Mouse (Mus musculus): Measurements from ENCODE around the gene Gm21887. TPM values are rescaled to one million over a fixed set of nuclear protein-coding genes. Genes with fewer than 3 reads are reported as not detected.
"Not testable (repeated sequence)": the region's sequence is repeated elsewhere in the genome, so short reads cannot be mapped to it uniquely, and the experiment has no call there.

Gene Gm21887
- total and polyA plus RNA-seq, 3 experiments = 60.4 to 724 (median 398) TPM

DNA sequence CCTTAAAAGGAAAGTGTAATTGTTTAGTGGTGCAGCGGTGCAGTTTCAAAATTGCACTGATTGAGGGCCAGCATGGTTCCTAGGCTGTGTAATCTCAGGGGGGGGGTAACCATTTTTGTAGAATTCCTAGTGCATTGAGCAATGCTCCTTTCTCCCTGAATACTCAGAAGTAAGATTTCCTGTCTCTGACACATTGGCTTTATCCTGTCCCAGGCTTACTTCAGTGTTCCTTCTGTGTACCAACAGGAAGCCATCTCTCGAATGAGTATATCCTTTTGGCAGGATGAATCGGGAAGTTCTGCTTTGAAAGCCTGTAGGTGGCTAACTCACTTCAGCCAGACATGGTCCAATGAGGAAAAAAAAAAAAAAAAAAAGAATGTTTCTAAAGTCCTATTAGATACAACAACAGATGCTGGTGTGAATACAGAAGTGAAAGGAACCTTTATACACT lies 33.8 kb upstream of the Gm21887 start:
- in situ Hi-C loops (cut with MboI; ENCODE audit: low pct_ligation_motif_present, low pct_unique_long_range_greater_than_20kb, low sequenced_read_pairs); H3K27me3 ChIP-seq (replicated peaks); dilution Hi-C loops (cut with MboI; ENCODE audit: extremely low pct_ligation_motif_present, extremely low pct_unique_long_range_greater_than_20kb, low sequenced_read_pairs); H3K4me3 ChIP-seq (replicated peaks in 1 of 3; ENCODE audit: low read depth in 2 of 3, low read length in 2 of 3, poor library complexity in 1 of 3); H3K79me2 ChIP-seq (replicated peaks; ENCODE audit: control insufficient read depth, extremely low read depth, insufficient read depth, poor library complexity, severe bottlenecking); DNase-seq (ENCODE audit: extremely low read depth): not testable (repeated sequence)
- Histone ChIP-seq H3K4me2 (ENCODE audit: insufficient read depth, low read depth, poor library complexity, severe bottlenecking) (peak overlapping the region; percentile 83), H3K27ac (ENCODE audit: insufficient read depth, low read depth) (peak overlapping the region; percentile 29; the same call in 1 of the 2 replicates), H3K9me3 (replicated peaks; ENCODE audit: low read length) (peaks cover 18% of the 10 kb centered on the region), H3K4me1 (ENCODE audit: control insufficient read depth in 1 of 2, insufficient read depth in 2 of 2) (peaks cover 29 to 70% of the 10 kb centered on the region in 2 experiments), H3K36me3 (replicated peaks in 1 of 2; ENCODE audit: control insufficient read depth in 1 of 2, insufficient read depth in 1 of 2, low read length in 1 of 2) (peaks cover 6 to 17% of the 10 kb centered on the region in 2 experiments), H3K9ac (ENCODE audit: insufficient read depth, low read depth) (peak overlapping the region; percentile 40)

DNA sequence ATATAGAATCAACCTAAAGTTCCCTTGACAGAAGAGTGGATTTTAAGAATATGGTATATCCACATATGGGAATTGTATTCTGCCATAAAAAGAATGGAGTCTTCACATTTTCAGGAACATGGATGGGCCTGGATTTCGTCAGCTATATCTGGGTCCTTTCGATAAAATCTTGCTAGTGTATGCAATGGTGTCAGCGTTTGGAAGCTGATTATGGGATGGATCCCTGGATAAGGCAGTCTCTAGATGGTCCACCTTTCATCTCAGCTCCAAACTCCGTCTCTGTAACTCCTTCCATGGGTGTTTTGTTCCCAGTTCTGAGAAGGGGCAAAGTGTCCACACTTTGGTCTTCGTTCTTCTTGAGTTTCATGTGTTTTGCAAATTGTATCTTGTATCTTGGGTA lies 33.1 kb upstream of the Gm21887 start:
- H3K4me3 ChIP-seq (replicated peaks in 1 of 3; ENCODE audit: low read depth in 2 of 3, low read length in 2 of 3, poor library complexity in 1 of 3); dilution Hi-C loops (cut with MboI; ENCODE audit: extremely low pct_ligation_motif_present, extremely low pct_unique_long_range_greater_than_20kb, low sequenced_read_pairs); DNase-seq (ENCODE audit: extremely low read depth); in situ Hi-C loops (cut with MboI; ENCODE audit: low pct_ligation_motif_present, low pct_unique_long_range_greater_than_20kb, low sequenced_read_pairs); H3K9ac ChIP-seq (ENCODE audit: insufficient read depth, low read depth); H3K4me2 ChIP-seq (ENCODE audit: insufficient read depth, low read depth, poor library complexity, severe bottlenecking); H3K27ac ChIP-seq (ENCODE audit: insufficient read depth, low read depth); H3K27me3 ChIP-seq (replicated peaks); H3K79me2 ChIP-seq (replicated peaks; ENCODE audit: control insufficient read depth, extremely low read depth, insufficient read depth, poor library complexity, severe bottlenecking): not testable (repeated sequence)
- Histone ChIP-seq H3K4me1 (ENCODE audit: control insufficient read depth in 1 of 2, insufficient read depth in 2 of 2) (peaks cover 29 to 70% of the 10 kb centered on the region in 2 experiments), H3K36me3 (replicated peaks in 1 of 2; ENCODE audit: control insufficient read depth in 1 of 2, insufficient read depth in 1 of 2, low read length in 1 of 2) (peaks cover 6 to 18% of the 10 kb centered on the region in 2 experiments), H3K9me3 (replicated peaks; ENCODE audit: low read length) (peaks cover 18% of the 10 kb centered on the region)

DNA sequence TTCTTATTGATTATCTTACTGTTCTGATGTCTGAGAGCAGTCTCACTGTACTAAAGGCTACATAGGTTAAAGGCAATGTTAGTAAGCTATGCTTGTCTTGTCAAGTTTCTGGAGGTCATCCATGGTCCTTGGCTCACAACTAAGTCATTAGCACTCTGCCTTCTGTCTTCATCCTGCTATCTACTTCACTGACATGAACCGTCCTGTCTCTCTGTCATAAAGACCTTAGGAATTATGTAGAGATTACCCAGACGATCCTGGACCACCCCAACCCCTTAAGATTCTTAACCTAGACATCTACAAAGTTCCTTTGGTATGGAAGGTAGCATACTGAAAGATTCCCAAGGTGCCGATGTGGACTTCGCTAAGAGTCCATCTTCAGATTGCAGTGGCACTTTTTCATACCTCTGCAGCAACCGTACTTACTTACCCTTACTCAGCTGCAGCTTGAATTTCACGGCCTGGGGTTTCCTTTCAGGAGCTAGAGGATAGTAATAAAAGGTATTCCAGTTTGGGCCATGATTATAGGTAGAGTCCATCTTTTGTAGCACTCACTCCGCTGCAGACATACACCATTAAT lies 31.5 kb upstream of the Gm21887 start:
- peak overlapping the region; percentile 15 for H3K27ac ChIP-seq (ENCODE audit: insufficient read depth, low read depth)

DNA sequence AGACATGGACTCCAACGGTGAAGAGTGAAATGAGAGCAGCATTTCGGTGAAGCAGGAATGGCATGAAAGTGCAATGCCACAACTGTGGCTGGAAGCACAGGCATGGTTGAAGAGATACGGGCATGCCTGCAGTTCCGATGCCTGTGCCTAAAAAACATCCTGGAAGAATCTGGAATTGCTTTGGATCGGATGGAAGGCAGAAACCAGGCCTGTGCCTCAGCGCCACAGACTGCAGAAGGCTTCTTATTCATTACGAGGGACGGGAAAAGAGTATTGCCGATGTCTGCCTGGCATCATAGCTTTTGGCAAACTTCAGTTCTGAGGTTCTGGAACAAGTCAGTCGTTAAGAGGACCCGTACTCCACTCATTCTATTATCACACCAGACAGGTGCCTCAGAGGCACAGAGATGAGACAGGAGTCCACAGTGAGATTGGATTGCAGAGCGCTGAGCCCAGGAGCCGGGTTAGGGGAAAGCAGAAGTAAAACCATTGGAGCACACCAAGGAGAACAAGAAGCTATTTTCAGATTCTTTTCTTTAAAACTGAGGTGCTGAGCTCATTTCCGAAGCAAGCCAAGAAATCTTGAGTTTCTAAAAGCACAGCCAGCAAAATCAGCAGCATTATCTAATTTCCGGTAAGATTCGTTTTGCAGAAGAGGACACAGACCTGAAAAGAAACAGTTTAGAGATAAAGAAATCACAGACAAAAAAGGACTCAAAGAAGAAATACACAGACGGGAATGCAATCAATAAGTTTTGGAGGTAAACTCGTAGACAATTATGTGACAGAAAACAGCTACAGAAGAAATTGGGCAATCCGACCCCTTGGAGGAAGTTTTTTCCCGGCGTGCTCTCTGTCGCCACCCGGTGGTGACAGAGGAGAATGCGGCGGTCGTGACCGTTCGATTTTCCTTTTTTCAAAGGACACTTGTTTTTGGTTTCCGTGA lies 30.8 kb upstream of the Gm21887 start:
- H3K9ac ChIP-seq (ENCODE audit: insufficient read depth, low read depth) = peak overlapping the region; percentile 91
- H3K4me2 ChIP-seq (ENCODE audit: insufficient read depth, low read depth, poor library complexity, severe bottlenecking) = peak overlapping the region; percentile 57

More for the DNA sequence above, 31.5 kb upstream of the Gm21887 start:
- Histone ChIP-seq H3K4me1 (ENCODE audit: control insufficient read depth in 1 of 2, insufficient read depth in 2 of 2) (peaks cover 23 to 58% of the 10 kb centered on the region in 2 experiments), H3K9ac (ENCODE audit: insufficient read depth, low read depth) (peak overlapping the region; percentile 91), H3K36me3 (replicated peaks in 1 of 2; ENCODE audit: control insufficient read depth in 1 of 2, insufficient read depth in 1 of 2, low read length in 1 of 2) (peaks cover 14 to 34% of the 10 kb centered on the region in 2 experiments), H3K4me3 (replicated peaks in 1 of 3; ENCODE audit: low read depth in 2 of 3, low read length in 2 of 3, poor library complexity in 1 of 3) (peak overlapping the region in 2 of 3 experiments; percentile 35 to 38), H3K4me2 (ENCODE audit: insufficient read depth, low read depth, poor library complexity, severe bottlenecking) (peak overlapping the region; percentile 57), H3K9me3 (replicated peaks; ENCODE audit: low read length) (peaks cover 20% of the 10 kb centered on the region)
- H3K27me3 ChIP-seq (replicated peaks); H3K79me2 ChIP-seq (replicated peaks; ENCODE audit: control insufficient read depth, extremely low read depth, insufficient read depth, poor library complexity, severe bottlenecking); DNase-seq (ENCODE audit: extremely low read depth); in situ Hi-C loops (cut with MboI; ENCODE audit: low pct_ligation_motif_present, low pct_unique_long_range_greater_than_20kb, low sequenced_read_pairs); dilution Hi-C loops (cut with MboI; ENCODE audit: extremely low pct_ligation_motif_present, extremely low pct_unique_long_range_greater_than_20kb, low sequenced_read_pairs): not testable (repeated sequence)

DNA sequence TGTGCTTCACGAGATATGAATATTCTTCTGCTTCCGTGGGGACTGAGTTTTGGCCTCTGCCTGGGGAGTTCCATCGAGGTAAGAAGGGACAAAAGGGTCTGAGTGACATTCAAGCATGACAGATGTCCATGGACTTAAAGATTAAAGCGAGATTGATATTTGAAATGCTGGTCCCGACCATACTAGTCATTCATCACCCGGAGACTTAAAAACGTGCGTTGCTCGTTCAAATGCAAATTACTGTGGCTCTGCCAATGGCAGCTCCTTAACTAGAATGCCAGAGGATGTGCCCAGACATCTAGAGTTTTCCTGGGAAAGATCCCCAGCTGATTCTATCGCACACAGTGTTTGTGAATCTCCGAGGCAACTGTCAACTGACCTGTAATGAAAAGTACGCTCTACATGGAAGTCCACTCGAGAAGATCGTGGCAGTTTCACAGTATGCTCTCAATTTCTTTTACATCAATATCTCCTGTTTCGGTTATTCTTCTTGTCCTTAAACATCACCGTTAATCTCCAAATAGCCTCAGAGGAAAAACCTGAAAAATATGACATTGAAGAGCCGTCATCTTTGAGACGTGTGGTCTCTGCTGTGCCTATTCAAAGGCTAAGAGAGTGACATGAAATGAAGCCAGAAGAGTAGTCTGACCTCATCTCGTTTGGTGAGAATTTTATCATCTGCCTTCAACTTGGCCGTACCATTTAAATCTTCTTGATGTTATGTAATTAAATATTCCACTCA lies 29.8 kb upstream of the Gm21887 start:
- peak overlapping the region; percentile 36 to 43 (median 37) for H3K4me3 ChIP-seq (replicated peaks in 1 of 3; ENCODE audit: low read depth in 2 of 3, low read length in 2 of 3, poor library complexity in 1 of 3)
- H3K4me2 ChIP-seq (ENCODE audit: insufficient read depth, low read depth, poor library complexity, severe bottlenecking) = peak overlapping the region; percentile 57
- dilution Hi-C loops (cut with MboI; ENCODE audit: extremely low pct_ligation_motif_present, extremely low pct_unique_long_range_greater_than_20kb, low sequenced_read_pairs); H3K27me3 ChIP-seq (replicated peaks); in situ Hi-C loops (cut with MboI; ENCODE audit: low pct_ligation_motif_present, low pct_unique_long_range_greater_than_20kb, low sequenced_read_pairs); H3K79me2 ChIP-seq (replicated peaks; ENCODE audit: control insufficient read depth, extremely low read depth, insufficient read depth, poor library complexity, severe bottlenecking): not testable (repeated sequence)
- DNase-seq (ENCODE audit: extremely low read depth) = peak; percentile 62
- peaks cover 23% of the 10 kb centered on the region for H3K9me3 ChIP-seq (replicated peaks; ENCODE audit: low read length)
- peak overlapping the region; percentile 91 for H3K9ac ChIP-seq (ENCODE audit: insufficient read depth, low read depth)
- peaks cover 14 to 41% of the 10 kb centered on the region in 2 experiments for H3K4me1 ChIP-seq (ENCODE audit: control insufficient read depth in 1 of 2, insufficient read depth in 2 of 2)
- H3K36me3 ChIP-seq (replicated peaks in 1 of 2; ENCODE audit: control insufficient read depth in 1 of 2, insufficient read depth in 1 of 2, low read length in 1 of 2) = peaks cover 12 to 48% of the 10 kb centered on the region in 2 experiments
- H3K27ac ChIP-seq (ENCODE audit: insufficient read depth, low read depth) = peak overlapping the region; percentile 12; the same call in 1 of the 2 replicates

More for the DNA sequence above, 30.8 kb upstream of the Gm21887 start:
- peaks cover 14 to 42% of the 10 kb centered on the region in 2 experiments for H3K36me3 ChIP-seq (replicated peaks in 1 of 2; ENCODE audit: control insufficient read depth in 1 of 2, insufficient read depth in 1 of 2, low read length in 1 of 2)
- in situ Hi-C loops (cut with MboI; ENCODE audit: low pct_ligation_motif_present, low pct_unique_long_range_greater_than_20kb, low sequenced_read_pairs); H3K79me2 ChIP-seq (replicated peaks; ENCODE audit: control insufficient read depth, extremely low read depth, insufficient read depth, poor library complexity, severe bottlenecking); H3K27me3 ChIP-seq (replicated peaks); dilution Hi-C loops (cut with MboI; ENCODE audit: extremely low pct_ligation_motif_present, extremely low pct_unique_long_range_greater_than_20kb, low sequenced_read_pairs): not testable (repeated sequence)
- H3K9me3 ChIP-seq (replicated peaks; ENCODE audit: low read length) = peaks cover 26% of the 10 kb centered on the region
- H3K4me3 ChIP-seq (replicated peaks in 1 of 3; ENCODE audit: low read depth in 2 of 3, low read length in 2 of 3, poor library complexity in 1 of 3) = peak overlapping the region; percentile 16 to 43 (median 38)
- DNase-seq (ENCODE audit: extremely low read depth) = peak; percentile 90
- H3K27ac ChIP-seq (ENCODE audit: insufficient read depth, low read depth) = peak overlapping the region; percentile 15
- H3K4me1 ChIP-seq (ENCODE audit: control insufficient read depth in 1 of 2, insufficient read depth in 2 of 2) = peaks cover 20 to 50% of the 10 kb centered on the region in 2 experiments
